31 mouse cellular contexts compared by ENCODE assay signal in the genomic region with DNA sequence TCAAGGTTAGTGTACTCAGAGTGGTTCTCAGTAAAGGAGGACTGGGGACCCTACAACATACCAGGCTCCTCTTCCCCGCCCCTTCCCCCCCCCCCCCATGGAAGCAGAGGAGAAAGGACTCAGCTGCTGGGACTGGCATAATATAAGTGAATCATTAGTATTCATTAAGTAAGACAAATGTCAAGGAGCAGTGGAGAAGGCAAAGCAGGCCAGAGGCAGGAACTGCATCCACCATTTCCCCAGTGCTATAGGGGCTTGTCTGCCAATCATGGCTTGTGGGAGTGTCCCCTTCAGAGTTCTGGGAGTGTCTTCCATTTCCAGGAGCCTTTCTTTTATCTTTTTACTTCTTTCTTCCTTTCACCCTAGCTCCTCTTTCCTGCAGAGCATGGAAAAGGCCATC.
"Had no signal": no experiment of that assay in that cellular context is flagged by ENCODE, and none has a peak within 500 bp of the region (broad histone marks: within the 10 kb centered on the region; RNA-seq: fewer than 3 reads in every experiment).

No protein-coding gene starts in this region.

- H3K4me1 ChIP-seq: limb, embryonic 10.5 days; limb, embryonic 12.5 days; limb, embryonic 13.5 days; limb, embryonic 15.5 days; liver, embryonic 12.5 days; liver, embryonic 13.5 days; liver, embryonic 15.5 days; lung, embryonic 15.5 days; megakaryocyte, embryonic 14.5 days; midbrain, embryonic 10.5 days; midbrain, embryonic 12.5 days; midbrain, embryonic 13.5 days; midbrain, embryonic 15.5 days had no signal

- H3K36me3 ChIP-seq: limb, embryonic 10.5 days; limb, embryonic 12.5 days; limb, embryonic 13.5 days; limb, embryonic 15.5 days; liver, embryonic 12.5 days; liver, embryonic 13.5 days; liver, embryonic 15.5 days; lung, embryonic 15.5 days; midbrain, embryonic 10.5 days; midbrain, embryonic 12.5 days; midbrain, embryonic 13.5 days; midbrain, embryonic 15.5 days had no signal

- H3K27me3 ChIP-seq: limb, embryonic 12.5 days; limb, embryonic 13.5 days; limb, embryonic 15.5 days; liver, embryonic 12.5 days; liver, embryonic 13.5 days; liver, embryonic 15.5 days; lung, embryonic 15.5 days; megakaryocyte, embryonic 14.5 days; midbrain, embryonic 12.5 days; midbrain, embryonic 13.5 days; midbrain, embryonic 15.5 days had no signal

- ATAC-seq: liver, embryonic 12.5 days; liver, postnatal 0 days; lung, postnatal 0 days; midbrain, embryonic 13.5 days; midbrain, embryonic 15.5 days; midbrain, embryonic 16.5 days had no signal

- H3K4me3 ChIP-seq: limb, embryonic 10.5 days; limb, embryonic 12.5 days; limb, embryonic 13.5 days; limb, embryonic 15.5 days; liver, embryonic 12.5 days; liver, embryonic 13.5 days; liver, embryonic 15.5 days; lung, embryonic 15.5 days; megakaryocyte, embryonic 14.5 days; midbrain, embryonic 10.5 days; midbrain, embryonic 12.5 days; midbrain, embryonic 13.5 days; midbrain, embryonic 15.5 days; myocyte had no signal

- H3K4me2 ChIP-seq: limb, embryonic 12.5 days; limb, embryonic 13.5 days; limb, embryonic 15.5 days; liver, embryonic 11.5 days; liver, embryonic 12.5 days; liver, embryonic 13.5 days; liver, embryonic 15.5 days; lung, embryonic 14.5 days; lung, embryonic 15.5 days; midbrain, embryonic 11.5 days; midbrain, embryonic 12.5 days; midbrain, embryonic 13.5 days; midbrain, embryonic 15.5 days had no signal

- H3K9ac ChIP-seq: limb, embryonic 12.5 days; limb, embryonic 13.5 days; limb, embryonic 15.5 days; liver, embryonic 12.5 days; liver, embryonic 13.5 days; liver, embryonic 14.5 days; liver, embryonic 15.5 days; liver, postnatal 0 days; lung, embryonic 14.5 days; lung, embryonic 15.5 days; midbrain, embryonic 12.5 days; midbrain, embryonic 13.5 days; midbrain, embryonic 15.5 days had no signal

- H3K9me3 ChIP-seq: limb, embryonic 10.5 days; limb, embryonic 12.5 days; limb, embryonic 13.5 days; limb, embryonic 15.5 days; liver, embryonic 12.5 days; liver, embryonic 13.5 days; liver, embryonic 15.5 days; lung, embryonic 15.5 days; midbrain, embryonic 10.5 days; midbrain, embryonic 12.5 days; midbrain, embryonic 13.5 days; midbrain, embryonic 15.5 days had no signal

- DNase-seq: left cerebral cortex, postnatal 4 days; liver; liver, embryonic 13.5 days; liver, postnatal 0 days; lung, adult 18-20 months; lung, adult 2 months; lung, embryonic 14.5 days; lung, postnatal 10 days; lung, postnatal 14 days; lung, postnatal 36 days; lung, postnatal 4 days; midbrain, embryonic 14.5 days had no signal

- H3K27ac ChIP-seq: limb, embryonic 10.5 days; limb, embryonic 12.5 days; limb, embryonic 13.5 days; limb, embryonic 15.5 days; liver, embryonic 12.5 days; liver, embryonic 13.5 days; liver, embryonic 14.5 days; liver, embryonic 15.5 days; lung, embryonic 15.5 days; macrophage; midbrain, embryonic 10.5 days; midbrain, embryonic 12.5 days; midbrain, embryonic 13.5 days; midbrain, embryonic 15.5 days had no signal
